Mouse (Mus musculus): ENCODE data around the gene Ptpa. TPM values are rescaled to one million over a fixed set of nuclear protein-coding genes. Genes with fewer than 3 reads are reported as not detected.

Ptpa gene
- polyA plus RNA-seq, 1 experiment from 2014 or later = 100.0 TPM

- Histone ChIP-seq H3K27ac (replicated peaks) (no peak overlapping the region), H3K27me3 (replicated peaks) (peaks cover 21% of the 10 kb centered on the region), H3K36me3 (no peaks in the 10 kb centered on the region), H3K4me1 (peaks cover 21% of the 10 kb centered on the region), H3K4me2 (no peak overlapping the region), H3K9me3 (no peaks in the 10 kb centered on the region), H3K9ac (no peak overlapping the region), H3K4me3 (no peak overlapping the region)
- no peak for ATAC-seq (ENCODE audit: extremely low read depth, insufficient number of reproducible peaks, low FRiP score, low TSS enrichment)
- 77% methylated on average over 7 of the region's 7 CpGs for WGBS
Observed at GRCm38 (mm10) chr2:30475457-30475856, 59.6 kb downstream of the Ptpa start.

- no peaks in the 10 kb centered on the region for H3K36me3 ChIP-seq
- H3K9ac ChIP-seq = no peak overlapping the region
- H3K4me2 ChIP-seq = no peak overlapping the region
- peaks cover 21% of the 10 kb centered on the region for H3K27me3 ChIP-seq (replicated peaks)
- WGBS = 62% methylated on average over 2 of the region's 2 CpGs
- no peak for ATAC-seq (ENCODE audit: extremely low read depth, insufficient number of reproducible peaks, low FRiP score, low TSS enrichment)
- no peak overlapping the region for H3K27ac ChIP-seq (replicated peaks)
- no peak overlapping the region for H3K4me3 ChIP-seq
- peaks cover 13% of the 10 kb centered on the region for H3K4me1 ChIP-seq
- H3K9me3 ChIP-seq = no peaks in the 10 kb centered on the region
Observed at GRCm38 (mm10) chr2:30476241-30476640, 60.4 kb downstream of the Ptpa start.

- H3K27ac ChIP-seq (replicated peaks) = no peak overlapping the region
- ATAC-seq (ENCODE audit: extremely low read depth, insufficient number of reproducible peaks, low FRiP score, low TSS enrichment) = no peak
- no peaks in the 10 kb centered on the region for H3K9me3 ChIP-seq
- no peak overlapping the region for H3K4me3 ChIP-seq
- no peaks in the 10 kb centered on the region for H3K36me3 ChIP-seq
- H3K9ac ChIP-seq = no peak overlapping the region
- peaks cover 21% of the 10 kb centered on the region for H3K27me3 ChIP-seq (replicated peaks)
- 56% methylated on average over 1 of the region's 1 CpGs for WGBS
- no peak overlapping the region for H3K4me2 ChIP-seq
- peaks cover 9% of the 10 kb centered on the region for H3K4me1 ChIP-seq
Observed at GRCm38 (mm10) chr2:30478526-30478925, 62.7 kb downstream of the Ptpa start.

GRCm38 (mm10) chr2:30487597-30487996 lies 71.8 kb downstream of the Ptpa start:
- no peak overlapping the region for H3K4me3 ChIP-seq
- 29% methylated on average over 7 of the region's 7 CpGs for WGBS
- H3K27me3 ChIP-seq (replicated peaks) = no peaks in the 10 kb centered on the region
- no peak overlapping the region for H3K27ac ChIP-seq (replicated peaks)
- H3K4me1 ChIP-seq = peaks cover 7% of the 10 kb centered on the region; the same call in 1 of the 2 replicates
- no peaks in the 10 kb centered on the region for H3K36me3 ChIP-seq
- H3K4me2 ChIP-seq = no peak overlapping the region
- H3K9ac ChIP-seq = 0 out of 2 replicates have a peak overlapping the region, but pooled peaks have one; percentile 40
- no peaks in the 10 kb centered on the region for H3K9me3 ChIP-seq
- no peak for ATAC-seq (ENCODE audit: extremely low read depth, insufficient number of reproducible peaks, low FRiP score, low TSS enrichment)

GRCm38 (mm10) chr2:30490384-30490783 lies 74.5 kb downstream of the Ptpa start:
- Histone ChIP-seq H3K4me1 (peaks cover 7% of the 10 kb centered on the region; the same call in 1 of the 2 replicates), H3K27me3 (replicated peaks) (no peaks in the 10 kb centered on the region), H3K9ac (no peak overlapping the region), H3K4me3 (no peak overlapping the region), H3K9me3 (no peaks in the 10 kb centered on the region), H3K27ac (replicated peaks) (no peak overlapping the region), H3K36me3 (no peaks in the 10 kb centered on the region), H3K4me2 (no peak overlapping the region)
- ATAC-seq (ENCODE audit: extremely low read depth, insufficient number of reproducible peaks, low FRiP score, low TSS enrichment) = no peak; the same call in 1 of the 2 replicates
- WGBS = 70% methylated on average over 2 of the region's 2 CpGs

- no peaks in the 10 kb centered on the region for H3K36me3 ChIP-seq
- H3K4me3 ChIP-seq = peak overlapping the region; percentile 45; the same call in 1 of the 2 replicates
- peak overlapping the region; percentile 64 for H3K4me2 ChIP-seq
- H3K27ac ChIP-seq (replicated peaks) = no peak overlapping the region
- WGBS = 77% methylated on average over 8 of the region's 8 CpGs
- 0 out of 2 replicates have a peak overlapping the region, but pooled peaks have one; percentile 33 for H3K9ac ChIP-seq
- no peak for ATAC-seq (ENCODE audit: extremely low read depth, insufficient number of reproducible peaks, low FRiP score, low TSS enrichment)
- H3K27me3 ChIP-seq (replicated peaks) = no peaks in the 10 kb centered on the region
- H3K9me3 ChIP-seq = no peaks in the 10 kb centered on the region
- peaks cover 13% of the 10 kb centered on the region for H3K4me1 ChIP-seq
Observed at GRCm38 (mm10) chr2:30495000-30495908, 79.4 kb downstream of the Ptpa start.

GRCm38 (mm10) chr2:30495909-30496861 lies 80.3 kb downstream of the Ptpa start:
- Histone ChIP-seq H3K4me2 (peak overlapping the region; percentile 64), H3K4me3 (peak overlapping the region; percentile 45), H3K27ac (replicated peaks) (peak overlapping the region; percentile 33; the same call in 1 of the 2 replicates), H3K27me3 (replicated peaks) (no peaks in the 10 kb centered on the region), H3K36me3 (no peaks in the 10 kb centered on the region), H3K4me1 (peaks cover 13% of the 10 kb centered on the region), H3K9ac (peak overlapping the region; percentile 48), H3K9me3 (no peaks in the 10 kb centered on the region)
- WGBS = 23% methylated on average over 22 of the region's 22 CpGs
- ATAC-seq (ENCODE audit: extremely low read depth, insufficient number of reproducible peaks, low FRiP score, low TSS enrichment) = peak; percentile 74

Small RNA genes lying within 50 kb of the gene (microRNA-seq; reads per million reads assigned to microRNA genes)
- not detected for gene Gm47292

Other genes starting within 250 kb of the Ptpa start
- gene Endog, start 244.5 kb upstream of the Ptpa start, polyA plus RNA-seq (2015; fragmentation: Nextera tagmentation; extraction: Ambion mirVana) = 30.4 and 30.6 TPM in 2 replicates
- 33.6 TPM in 2 replicates for gene Spout1, start 237.6 kb upstream of the Ptpa start, polyA plus RNA-seq (2015; fragmentation: Nextera tagmentation; extraction: Ambion mirVana)
- 16.3 and 17.2 TPM in 2 replicates for gene Kyat1, start 210.2 kb upstream of the Ptpa start, polyA plus RNA-seq (2015; fragmentation: Nextera tagmentation; extraction: Ambion mirVana)
- gene Lrrc8a, start 178.3 kb upstream of the Ptpa start, polyA plus RNA-seq (2015; fragmentation: Nextera tagmentation; extraction: Ambion mirVana) = 39.6 and 41.9 TPM in 2 replicates
- 0.19 and 0.27 TPM in 2 replicates for gene Gm28035, start 175.5 kb upstream of the Ptpa start, polyA plus RNA-seq (2015; fragmentation: Nextera tagmentation; extraction: Ambion mirVana)
- 7.0 and 8.2 TPM in 2 replicates for gene Phyhd1, start 149.8 kb upstream of the Ptpa start, polyA plus RNA-seq (2015; fragmentation: Nextera tagmentation; extraction: Ambion mirVana)
- gene Gm28038, start 135.0 kb upstream of the Ptpa start, polyA plus RNA-seq (2015; fragmentation: Nextera tagmentation; extraction: Ambion mirVana) = not detected in 2 replicates
- 27.8 and 30.3 TPM in 2 replicates for gene Dolk, start 129.7 kb upstream of the Ptpa start, polyA plus RNA-seq (2015; fragmentation: Nextera tagmentation; extraction: Ambion mirVana)
- gene Nup188, start 129.6 kb upstream of the Ptpa start, polyA plus RNA-seq (2015; fragmentation: Nextera tagmentation; extraction: Ambion mirVana) = 22.2 and 25.7 TPM in 2 replicates
- 122 and 124 TPM in 2 replicates for gene Sh3glb2, start 56.7 kb upstream of the Ptpa start, polyA plus RNA-seq (2015; fragmentation: Nextera tagmentation; extraction: Ambion mirVana)
- 28.9 and 31.4 TPM in 2 replicates for gene Miga2, start 51.8 kb upstream of the Ptpa start, polyA plus RNA-seq (2015; fragmentation: Nextera tagmentation; extraction: Ambion mirVana)
- gene Dolpp1, start 23.8 kb upstream of the Ptpa start, polyA plus RNA-seq (2015; fragmentation: Nextera tagmentation; extraction: Ambion mirVana) = 18.8 and 23.2 TPM in 2 replicates
- 74.5 and 76.8 TPM in 2 replicates for gene Crat, start 226 bp upstream of the Ptpa start, polyA plus RNA-seq (2015; fragmentation: Nextera tagmentation; extraction: Ambion mirVana)
- gene Ier5l, start 58.2 kb downstream of the Ptpa start, polyA plus RNA-seq (2015; fragmentation: Nextera tagmentation; extraction: Ambion mirVana) = 0.96 and 1.0 TPM in 2 replicates
- gene Cstad, start 179.0 kb downstream of the Ptpa start, polyA plus RNA-seq (2015; fragmentation: Nextera tagmentation; extraction: Ambion mirVana) = 2.1 and 2.4 TPM in 2 replicates